Mouse (Mus musculus) spleen, adult 2 months (tissue): Measurements from ENCODE around the gene Epn1.

Experiments
- CTCF ChIP-seq: fragments of 200-500 bp; IDR thresholded peaks from 2 replicates; pipeline ENCODE4 v1.5.1; 2011; ENCODE audit warnings: mild to moderate bottlenecking, inconsistent platforms; ENCODE audit not compliant: insufficient read depth, insufficient read length, insufficient replicate concordance; ENCODE audit errors: extremely low read depth
- POLR2A ChIP-seq: fragments of 200-500 bp; IDR thresholded peaks from 2 replicates; pipeline ENCODE4 v1.6.1; 2011; ENCODE audit warnings: low read depth, low read length, inconsistent platforms

GRCm38 (mm10) chr7:5052931-5053343 lies 27.1 kb upstream of the Epn1 start:
- TF ChIP-seq CTCF: no peak
- no peak for TF ChIP-seq POLR2A
